Mouse (Mus musculus): Measurements from ENCODE around the gene Rnf24.

- TF ChIP-seq POLR2A (IDR thresholded peaks at IDR 0.05; ENCODE audit: borderline replicate concordance, extremely low read depth, low read depth, low read length) = no peak
- no peak for TF ChIP-seq CTCF (IDR thresholded peaks at IDR 0.05; ENCODE audit: insufficient read depth, low read length)
Measured at GRCm38 (mm10) chr2:131309296-131309695, 43.4 kb downstream of the Rnf24 start.
